Mouse (Mus musculus): ENCODE measurements around the gene Mrc2. TPM values are rescaled to one million over a fixed set of nuclear protein-coding genes. Genes with fewer than 3 reads are reported as not detected.

Mrc2 gene
- polyA plus RNA-seq, 2 experiments: 0.28 to 0.80 TPM

DNA sequence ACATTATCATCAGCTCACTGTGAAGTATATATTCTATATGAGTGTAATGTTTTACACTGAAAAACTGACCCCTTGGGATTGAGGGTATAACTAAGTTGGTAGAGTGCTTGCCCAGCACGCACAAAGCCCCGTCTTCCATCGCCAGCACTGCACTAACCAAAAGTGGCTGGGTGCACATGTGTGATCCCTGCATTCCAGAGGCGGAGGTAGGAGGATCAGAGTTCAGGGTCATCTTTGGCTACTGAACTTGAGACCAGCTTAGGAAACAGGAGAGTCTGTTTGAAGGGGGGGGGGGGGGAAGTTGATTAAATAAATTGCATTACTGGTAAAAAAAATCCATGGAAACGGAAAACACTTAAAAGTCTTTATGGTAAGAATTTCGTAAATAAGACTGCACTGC, 12.0 kb upstream of the Mrc2 start:
- DNase-seq (ENCODE audit: low read depth in 3 of 3, low spot score in 3 of 3) (no peak), ATAC-seq (ENCODE audit: insufficient read depth) (no peak)
- no peaks in the 10 kb centered on the region for H3K9me3 ChIP-seq (ENCODE audit: control insufficient read depth, low read length)
- no peak overlapping the region for H3K4me2 ChIP-seq (ENCODE audit: low read depth)
- H3K4me3 ChIP-seq (ENCODE audit: insufficient read depth in 1 of 2, low read depth in 2 of 2, low read length in 2 of 2): no peak overlapping the region
- no peak overlapping the region for H3K27ac ChIP-seq
- peaks cover 50% of the 10 kb centered on the region for H3K36me3 ChIP-seq (replicated peaks; ENCODE audit: control insufficient read depth, insufficient read depth, low read depth)
- no peaks in the 10 kb centered on the region for H3K27me3 ChIP-seq (ENCODE audit: control insufficient read depth, insufficient read depth, low read length)
- H3K9ac ChIP-seq (replicated peaks): no peak overlapping the region
- TF ChIP-seq EP300 (IDR thresholded peaks at IDR 0.05; ENCODE audit: low read depth) (no peak), CTCF (IDR thresholded peaks at IDR 0.05; ENCODE audit: low read depth) (no peak)
- no peaks in the 10 kb centered on the region for H3K4me1 ChIP-seq (replicated peaks; ENCODE audit: control insufficient read depth in 2 of 2, insufficient read depth in 2 of 2, low read length in 1 of 2)
- WGBS (ENCODE audit: insufficient replicate concordance): 85% methylated on average over 6 of the region's 6 CpGs

DNA sequence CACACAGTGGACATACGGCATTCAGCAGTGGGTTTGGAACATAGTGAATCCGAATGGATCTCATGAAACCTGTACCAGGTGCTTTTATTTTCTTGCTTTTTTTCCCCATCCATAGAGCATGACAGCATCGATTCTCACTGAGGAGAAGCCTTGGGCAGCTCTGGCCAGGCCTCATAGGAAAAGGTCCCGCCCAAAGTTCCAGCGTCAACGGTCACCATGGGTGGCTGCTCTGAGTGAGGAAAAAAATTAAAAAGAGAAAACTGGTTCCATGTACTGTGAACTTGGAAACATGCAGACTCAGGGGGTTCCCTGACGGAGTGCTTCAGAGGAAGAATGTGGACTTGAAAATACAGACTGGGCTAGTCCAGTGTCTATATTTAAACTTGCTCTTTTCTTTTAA, 11.2 kb upstream of the Mrc2 start:
- H3K27ac ChIP-seq: no peak overlapping the region
- ATAC-seq (ENCODE audit: insufficient read depth) (no peak), DNase-seq (ENCODE audit: low read depth in 3 of 3, low spot score in 3 of 3) (no peak)
- no peak overlapping the region for H3K9ac ChIP-seq (replicated peaks)
- no peaks in the 10 kb centered on the region for H3K27me3 ChIP-seq (ENCODE audit: control insufficient read depth, insufficient read depth, low read length)
- H3K36me3 ChIP-seq (replicated peaks; ENCODE audit: control insufficient read depth, insufficient read depth, low read depth): peaks cover 42% of the 10 kb centered on the region
- H3K4me2 ChIP-seq (ENCODE audit: low read depth): no peak overlapping the region
- TF ChIP-seq CTCF (IDR thresholded peaks at IDR 0.05; ENCODE audit: low read depth) (no peak), EP300 (IDR thresholded peaks at IDR 0.05; ENCODE audit: low read depth) (no peak)
- no peak overlapping the region for H3K4me3 ChIP-seq (ENCODE audit: insufficient read depth in 1 of 2, low read depth in 2 of 2, low read length in 2 of 2)
- no peaks in the 10 kb centered on the region for H3K4me1 ChIP-seq (replicated peaks; ENCODE audit: control insufficient read depth in 2 of 2, insufficient read depth in 2 of 2, low read length in 1 of 2)
- H3K9me3 ChIP-seq (ENCODE audit: control insufficient read depth, low read length): no peaks in the 10 kb centered on the region
- 84% methylated on average over 7 of the region's 7 CpGs for WGBS (ENCODE audit: insufficient replicate concordance)

DNA sequence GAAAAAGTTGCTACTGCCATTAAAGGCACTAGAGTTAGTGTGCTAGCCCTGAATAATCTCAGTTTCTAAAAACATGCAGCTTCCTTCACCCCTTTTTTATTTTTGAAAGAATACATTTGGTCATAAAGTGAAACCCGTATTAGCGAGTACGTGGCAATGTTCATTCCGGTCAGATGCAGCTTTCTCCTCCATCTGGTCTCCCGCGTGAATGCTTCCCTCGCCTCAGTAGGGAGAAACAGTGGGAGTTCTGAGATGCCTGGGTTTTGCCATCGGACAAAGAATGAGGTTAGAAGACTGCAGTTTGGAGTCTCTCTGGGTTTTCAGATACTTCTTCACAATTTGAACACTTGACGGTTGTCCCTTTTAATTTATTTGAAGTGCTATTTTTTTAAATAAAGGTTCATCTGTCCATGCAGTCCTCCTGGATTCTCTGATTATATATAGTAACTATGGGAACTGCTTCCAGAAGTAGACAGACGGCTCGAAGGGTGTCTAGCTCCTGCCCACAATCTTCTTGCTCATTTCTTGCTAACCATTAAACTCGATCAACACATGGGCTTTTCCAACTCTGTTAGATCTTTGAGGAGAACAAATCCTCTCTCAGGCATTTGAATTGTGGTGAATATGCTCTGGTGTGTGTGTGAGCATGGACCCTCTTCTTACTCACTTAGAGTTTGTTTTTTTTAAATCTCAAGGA, 10.5 kb upstream of the Mrc2 start:
- H3K4me3 ChIP-seq (ENCODE audit: insufficient read depth in 1 of 2, low read depth in 2 of 2, low read length in 2 of 2): no peak overlapping the region
- no peak for DNase-seq (ENCODE audit: low read depth in 3 of 3, low spot score in 3 of 3)
- H3K4me2 ChIP-seq (ENCODE audit: low read depth): no peak overlapping the region
- ATAC-seq (ENCODE audit: insufficient read depth): no peak
- H3K4me1 ChIP-seq (replicated peaks; ENCODE audit: control insufficient read depth in 2 of 2, insufficient read depth in 2 of 2, low read length in 1 of 2): no peaks in the 10 kb centered on the region
- H3K36me3 ChIP-seq (replicated peaks; ENCODE audit: control insufficient read depth, insufficient read depth, low read depth): peaks cover 35% of the 10 kb centered on the region
- no peak for TF ChIP-seq CTCF (IDR thresholded peaks at IDR 0.05; ENCODE audit: low read depth)
- TF ChIP-seq EP300 (IDR thresholded peaks at IDR 0.05; ENCODE audit: low read depth): no peak
- WGBS (ENCODE audit: insufficient replicate concordance): 91% methylated on average over 12 of the region's 12 CpGs
- no peak overlapping the region for H3K9ac ChIP-seq (replicated peaks)
- H3K9me3 ChIP-seq (ENCODE audit: control insufficient read depth, low read length): no peaks in the 10 kb centered on the region
- no peaks in the 10 kb centered on the region for H3K27me3 ChIP-seq (ENCODE audit: control insufficient read depth, insufficient read depth, low read length)
- H3K27ac ChIP-seq: no peak overlapping the region

DNA sequence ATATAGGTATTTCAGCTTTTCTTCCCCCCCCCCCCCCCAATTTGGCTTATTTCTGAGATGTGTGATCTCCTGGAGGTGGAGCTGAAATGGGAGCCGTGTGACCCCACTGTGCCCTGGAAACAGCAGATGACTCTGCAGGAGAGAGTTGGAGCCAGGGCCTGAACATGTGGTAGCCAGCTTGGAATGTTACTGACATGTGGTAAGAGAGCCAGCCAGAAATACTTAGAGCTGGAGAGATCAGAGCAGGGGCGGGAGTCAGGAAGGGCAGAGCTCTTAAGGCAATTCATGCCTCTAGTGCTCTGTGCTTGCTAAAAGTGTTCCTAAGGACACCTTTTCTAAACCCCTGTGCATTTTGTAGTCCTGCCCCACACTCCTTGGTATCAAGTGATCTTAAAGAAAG, 10.0 kb upstream of the Mrc2 start:
- no peak for ATAC-seq (ENCODE audit: insufficient read depth)
- Histone ChIP-seq H3K9me3 (ENCODE audit: control insufficient read depth, low read length) (no peaks in the 10 kb centered on the region), H3K36me3 (replicated peaks; ENCODE audit: control insufficient read depth, insufficient read depth, low read depth) (peaks cover 32% of the 10 kb centered on the region), H3K4me3 (ENCODE audit: insufficient read depth in 1 of 2, low read depth in 2 of 2, low read length in 2 of 2) (no peak overlapping the region), H3K27ac (no peak overlapping the region), H3K9ac (replicated peaks) (no peak overlapping the region), H3K4me2 (ENCODE audit: low read depth) (no peak overlapping the region), H3K4me1 (replicated peaks; ENCODE audit: control insufficient read depth in 2 of 2, insufficient read depth in 2 of 2, low read length in 1 of 2) (no peaks in the 10 kb centered on the region), H3K27me3 (ENCODE audit: control insufficient read depth, insufficient read depth, low read length) (no peaks in the 10 kb centered on the region)
- no peak for DNase-seq (ENCODE audit: low read depth in 3 of 3, low spot score in 3 of 3)
- WGBS (ENCODE audit: insufficient replicate concordance): 91% methylated on average over 2 of the region's 2 CpGs
- TF ChIP-seq EP300 (IDR thresholded peaks at IDR 0.05; ENCODE audit: low read depth): no peak
- no peak for TF ChIP-seq CTCF (IDR thresholded peaks at IDR 0.05; ENCODE audit: low read depth)

DNA sequence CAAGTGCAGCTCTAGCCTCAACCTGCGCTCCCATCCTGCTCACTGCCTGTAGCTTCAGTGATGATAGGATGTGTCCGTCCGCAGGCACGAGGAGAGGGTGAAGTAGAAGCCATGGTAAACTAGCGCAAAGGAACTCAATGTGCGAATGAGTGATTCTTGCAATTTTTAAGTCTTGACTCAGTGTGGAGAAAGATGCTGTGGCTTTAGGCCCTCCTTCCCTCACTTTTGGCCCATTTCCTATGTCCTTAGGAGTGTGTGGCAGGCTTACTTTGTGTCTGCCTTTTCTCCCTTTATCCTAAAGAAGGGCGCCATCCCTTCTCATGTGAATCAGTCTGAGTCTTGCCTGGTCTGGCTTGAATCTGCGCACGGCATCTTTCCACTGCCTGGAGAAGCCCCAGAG, 9.4 kb upstream of the Mrc2 start:
- DNase-seq (ENCODE audit: low read depth in 3 of 3, low spot score in 3 of 3) (no peak), ATAC-seq (ENCODE audit: insufficient read depth) (no peak)
- no peak overlapping the region for H3K9ac ChIP-seq (replicated peaks)
- H3K27me3 ChIP-seq (ENCODE audit: control insufficient read depth, insufficient read depth, low read length): no peaks in the 10 kb centered on the region
- no peaks in the 10 kb centered on the region for H3K9me3 ChIP-seq (ENCODE audit: control insufficient read depth, low read length)
- no peak for TF ChIP-seq EP300 (IDR thresholded peaks at IDR 0.05; ENCODE audit: low read depth)
- no peak for TF ChIP-seq CTCF (IDR thresholded peaks at IDR 0.05; ENCODE audit: low read depth)
- H3K4me1 ChIP-seq (replicated peaks; ENCODE audit: control insufficient read depth in 2 of 2, insufficient read depth in 2 of 2, low read length in 1 of 2): no peaks in the 10 kb centered on the region
- H3K4me3 ChIP-seq (ENCODE audit: insufficient read depth in 1 of 2, low read depth in 2 of 2, low read length in 2 of 2): no peak overlapping the region
- WGBS (ENCODE audit: insufficient replicate concordance): 91% methylated on average over 9 of the region's 9 CpGs
- H3K27ac ChIP-seq: no peak overlapping the region
- H3K4me2 ChIP-seq (ENCODE audit: low read depth): no peak overlapping the region
- H3K36me3 ChIP-seq (replicated peaks; ENCODE audit: control insufficient read depth, insufficient read depth, low read depth): peaks cover 28% of the 10 kb centered on the region
